Mouse (Mus musculus): ENCODE results near the gene Olfr1208.

Olfr1208 gene

GRCm38 (mm10) chr2:88902211-88902610, at the start of gene Olfr1208:
Gene Olfr1208, minus strand, starts transcription at chr2:88902311.
- no peak for DNase-seq

- DNase-seq = no peak
Observed at GRCm38 (mm10) chr2:88938011-88938410, 35.9 kb upstream of the Olfr1208 start, which contains the start of gene Olfr1211. Gene Olfr1211, minus strand, starts transcription at chr2:88938111.

- no peak for DNase-seq
Observed at GRCm38 (mm10) chr2:88915057-88915456, 12.9 kb upstream of the Olfr1208 start, which contains the start of gene Olfr1209. Gene Olfr1209, minus strand, starts transcription at chr2:88915157.

- DNase-seq = no peak
Observed at GRCm38 (mm10) chr2:88862931-88863330, 39.2 kb downstream of the Olfr1208 start, which contains the start of gene Olfr1206. Gene Olfr1206, plus strand, starts transcription at chr2:88863231.

- DNase-seq = no peak
Observed at GRCm38 (mm10) chr2:88848992-88849391, 53.1 kb downstream of the Olfr1208 start, which contains the start of gene Olfr1204. Gene Olfr1204, plus strand, starts transcription at chr2:88849292.

All from kidney, adult 8-10 months (tissue).